10 mouse cellular contexts compared by ENCODE assay signal in genomic region chr19:7345235-7345755, GRCm38 (mm10). TPM values are rescaled to one million over a fixed set of nuclear protein-coding genes. Genes with fewer than 3 reads are reported as not detected.
DNase-seq lines count a peak whose midpoint lies in the region; ATAC-seq and TF ChIP-seq lines count a peak whose summit lies in the region.
"Had no signal": no experiment of that assay in that cellular context is flagged by ENCODE, and none has a peak within 500 bp of the region (broad histone marks: within the 10 kb centered on the region; RNA-seq: fewer than 3 reads in every experiment).

No protein-coding gene starts in this region.

- intact Hi-C loops in heart, postnatal 25 days (cut with DNase I) = loop anchor here (1.0 to 10.0 kb wide), 5 partner anchors 66 to 280 kb away; no protein-coding TSS in a partner anchor
- intact Hi-C loops in heart, postnatal 14 days (cut with DNase I) = loop anchor here (2.0 to 10.0 kb wide), 4 partner anchors 66 to 280 kb away; partner anchors contain the start of gene 2700081O15Rik
- intact Hi-C loops in left cerebral cortex, postnatal 36 days (cut with DNase I) = loop anchor here (2.0 to 10.0 kb wide), 3 partner anchors 80 to 290 kb away; partner anchors contain the start of gene Macrod1

- H3K4me1 ChIP-seq in bone marrow macrophage, adult 2 months (ENCODE audit: control insufficient read depth, insufficient read depth, low read length) = peaks cover 3% of the 10 kb centered on the region; the same call in 1 of the 2 replicates

- TF ChIP-seq POLR2A in bone marrow macrophage, adult 2 months (IDR thresholded peaks at IDR 0.05; ENCODE audit: borderline replicate concordance, low read depth, low read length) = no peak

- no peak overlapping the region for H3K4me3 ChIP-seq in bone marrow macrophage, adult 2 months (ENCODE audit: insufficient read depth, low read length)
- H3K4me3 ChIP-seq: embryonic facial prominence, embryonic 15.5 days; megakaryocyte, embryonic 14.5 days had no signal

- DNase-seq in heart, adult 18-20 months = peak; percentile 26 to 52
- no peak for DNase-seq in heart, postnatal 25 days (ENCODE audit: low spot score)
- DNase-seq in CD4-positive helper T cell, adult 2 months (ENCODE audit: low read depth, low spot score) = peak; percentile 54
- DNase-seq in heart, postnatal 14 days = peak; percentile 43 to 58
- peak; percentile 37 to 43 for DNase-seq in left cerebral cortex, postnatal 36 days (ENCODE audit: low spot score in 2 of 2)
- peak; percentile 89 for DNase-seq in retina, embryonic 14.5 days (ENCODE audit: low spot score)

- ATAC-seq in inflammation-experienced regulatory T-cells, adult 6 months = no peak

- H3K27ac ChIP-seq in bone marrow macrophage, adult 2 months (ENCODE audit: insufficient read depth, low read depth, low read length) = no peak overlapping the region
- H3K27ac ChIP-seq: embryonic facial prominence, embryonic 15.5 days had no signal

- TF ChIP-seq CTCF in bone marrow macrophage, adult 2 months (IDR thresholded peaks at IDR 0.05; ENCODE audit: low read depth, low read length) = peak; percentile 89

RNA-seq across cellular contexts. Expression of gene Mark2, which starts 3.6 kb away (rescaled TPM):
- total RNA-seq in heart, adult 18-20 months (2021) = 10 to 100 TPM; 43.3 to 49.9 TPM
- 10 to 100 TPM; 49.4 to 55.3 TPM for total RNA-seq in heart, postnatal 25 days (2021)
- polyA plus RNA-seq in bone marrow macrophage, adult 2 months (2012; ENCODE audit: insufficient read depth, insufficient read length, missing spikeins) = 57.8 and 69.2 TPM in 2 replicates
- total RNA-seq in heart, postnatal 14 days (2021) = 10 to 100 TPM; 51.9 to 55.4 TPM
- 100 to 1,000 TPM; 134 to 160 TPM for total RNA-seq in left cerebral cortex, postnatal 36 days (2021)
- polyA plus RNA-seq in inflammation-experienced regulatory T-cells, adult 6 months (2017; shearing (Covaris generic)) = 10 to 100 TPM; 50.5 to 69.5 (median 57.4) TPM

RNA-seq across cellular contexts. Expression of gene Spindoc, which starts 37.5 kb away (rescaled TPM):
- 10 to 100 TPM; 12.9 to 14.9 TPM for total RNA-seq in heart, adult 18-20 months (2021)
- total RNA-seq in heart, postnatal 25 days (2021) = 10 to 100 TPM; 14.1 to 17.5 TPM
- polyA plus RNA-seq in bone marrow macrophage, adult 2 months (2012; ENCODE audit: insufficient read depth, insufficient read length, missing spikeins) = 19.0 and 19.7 TPM in 2 replicates
- total RNA-seq in heart, postnatal 14 days (2021) = 10 to 100 TPM; 21.8 to 23.2 TPM
- total RNA-seq in left cerebral cortex, postnatal 36 days (2021) = 10 to 100 TPM; 31.9 to 37.4 TPM
- polyA plus RNA-seq in inflammation-experienced regulatory T-cells, adult 6 months (2017; shearing (Covaris generic)) = 1 to 10 TPM; 2.8 to 4.4 (median 3.6) TPM
